Mouse (Mus musculus) myocyte (in vitro differentiated cells): ENCODE measurements at regions not wholly inside any gene's neighbourhood (a gene's known extent, or its start where the extent isn't known, plus 50 kb on each side); places are given as distances from the start of the nearest gene placed in this dataset.

ENCODE experiments used
- H3K27me3 ChIP-seq: one replicate; pipeline ENCODE4 v1.6.1; 2011; ENCODE audit not compliant: control insufficient read depth, insufficient read depth, insufficient read length
- H3K36me3 ChIP-seq: one replicate; pipeline ENCODE4 v1.6.1; 2011; ENCODE audit not compliant: control insufficient read depth, insufficient read depth
- H3K4me2 ChIP-seq: one replicate; pipeline ENCODE4 v1.6.1; 2011; ENCODE audit warnings: low read depth, control low read depth
- H3K4me3 ChIP-seq: one replicate; pipeline ENCODE4 v1.5.1; 2011; ENCODE audit warnings: mild to moderate bottlenecking, control low read depth, moderate library complexity
- H3K79me2 ChIP-seq: one replicate; pipeline ENCODE4 v1.6.1; 2011; ENCODE audit not compliant: control insufficient read depth, insufficient read depth
- H3ac ChIP-seq: one replicate; pipeline ENCODE4 v1.6.1; 2011; ENCODE audit not compliant: control insufficient read depth, insufficient read length
- CEBPB ChIP-seq: IDR thresholded peaks from 2 replicates; pipeline ENCODE4 v1.6.1; 2011; ENCODE audit warnings: mild to moderate bottlenecking, moderate library complexity; ENCODE audit not compliant: poor library complexity, insufficient read depth, severe bottlenecking
- E2F4 ChIP-seq: IDR thresholded peaks from one replicate; pipeline ENCODE4 v1.6.1; 2011; ENCODE audit warnings: mild to moderate bottlenecking, control low read depth, moderate library complexity; ENCODE audit not compliant: insufficient read depth
- MAX ChIP-seq: IDR thresholded peaks from one replicate; pipeline ENCODE4 v1.6.1; 2011; ENCODE audit warnings: low read depth, mild to moderate bottlenecking, control low read depth
- MYOD1 ChIP-seq, 3 experiments: IDR thresholded peaks; one replicate each; pipeline ENCODE4 v1.6.1; 2011; ENCODE audit warnings: control low read depth in 2 of 3, low read depth in 2 of 3, mild to moderate bottlenecking in 2 of 3, moderate library complexity in 1 of 3; ENCODE audit not compliant: insufficient read length in 2 of 3, control insufficient read depth in 1 of 3
- MYOG ChIP-seq, 3 experiments: IDR thresholded peaks; one replicate each; pipeline ENCODE4 v1.6.1; 2011; ENCODE audit warnings: control low read depth in 2 of 3, low read depth in 2 of 3, mild to moderate bottlenecking in 2 of 3; ENCODE audit not compliant: insufficient read length in 2 of 3, control insufficient read depth in 1 of 3, insufficient read depth in 1 of 3
- POLR2A ChIP-seq: IDR thresholded peaks from one replicate; pipeline ENCODE4 v1.6.1; 2011; ENCODE audit warnings: low read depth, mild to moderate bottlenecking, control low read depth, moderate library complexity; ENCODE audit not compliant: insufficient read length
- POLR2AphosphoS2 ChIP-seq: IDR thresholded peaks from one replicate; pipeline ENCODE4 v1.6.1; 2011; ENCODE audit warnings: low read depth, control low read depth; ENCODE audit not compliant: insufficient read length
- REST ChIP-seq: IDR thresholded peaks from one replicate; pipeline ENCODE4 v1.6.1; 2011; ENCODE audit warnings: mild to moderate bottlenecking, control low read depth, moderate library complexity; ENCODE audit not compliant: insufficient read depth, insufficient read length
- SRF ChIP-seq: IDR thresholded peaks from one replicate; pipeline ENCODE4 v1.6.1; 2011; ENCODE audit warnings: low read depth; ENCODE audit not compliant: control insufficient read depth, insufficient read length
- TCF12 ChIP-seq: IDR thresholded peaks from one replicate; pipeline ENCODE4 v1.6.1; 2011; ENCODE audit warnings: mild to moderate bottlenecking, control low read depth; ENCODE audit not compliant: poor library complexity, insufficient read depth, severe bottlenecking
- TCF3 ChIP-seq: IDR thresholded peaks from one replicate; pipeline ENCODE4 v1.6.1; 2011; ENCODE audit warnings: low read depth, control low read depth; ENCODE audit not compliant: insufficient read length
- USF1 ChIP-seq: IDR thresholded peaks from one replicate; pipeline ENCODE4 v1.6.1; 2011; ENCODE audit warnings: low read depth, mild to moderate bottlenecking, control low read depth, moderate library complexity

- H3K4me2 ChIP-seq: no peak overlapping the region
- no peaks in the 10 kb centered on the region for H3K79me2 ChIP-seq
- no peak overlapping the region for H3K4me3 ChIP-seq
- no peak overlapping the region for H3ac ChIP-seq
- no peaks in the 10 kb centered on the region for H3K36me3 ChIP-seq
- TF ChIP-seq USF1 (no peak), MYOD1 (IDR thresholded peaks at IDR 0.05; ENCODE audit: control insufficient read depth in 1 of 3, insufficient read length in 2 of 3, low read depth in 2 of 3) (no peak), POLR2A (no peak), REST (no peak), MYOG (IDR thresholded peaks at IDR 0.05; ENCODE audit: control insufficient read depth in 1 of 3, insufficient read depth in 1 of 3, insufficient read length in 2 of 3, low read depth in 2 of 3) (no peak), POLR2AphosphoS2 (no peak)
- H3K27me3 ChIP-seq: no peaks in the 10 kb centered on the region
Measured at GRCm38 (mm10) chr19:14247979-14248378, 334.6 kb downstream of the Olfr1505 start.

DNA sequence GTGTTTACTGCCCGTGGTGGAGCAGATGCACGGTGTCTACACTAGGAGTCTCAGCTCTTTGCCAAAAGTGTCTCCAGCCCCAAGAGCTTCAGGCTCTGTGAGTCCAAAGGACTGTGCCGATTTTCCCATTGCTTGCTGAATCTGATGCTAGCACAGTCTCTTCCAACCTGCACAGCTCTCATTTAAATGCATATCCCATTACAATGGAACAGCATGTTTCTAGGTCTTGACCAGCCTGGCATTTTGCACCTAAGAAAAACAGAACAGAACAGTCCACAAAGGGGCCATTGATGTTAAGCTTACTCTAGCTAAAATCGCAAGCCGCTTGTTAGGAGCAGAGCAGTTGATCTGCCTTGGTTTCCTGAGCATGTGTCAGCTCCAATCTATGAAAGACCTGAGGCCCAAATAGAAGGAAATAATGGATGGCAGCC, 339.2 kb downstream of the Tle4 start:
- no peak overlapping the region for H3ac ChIP-seq
- no peak overlapping the region for H3K4me3 ChIP-seq
- no peak for TF ChIP-seq SRF
- TF ChIP-seq TCF3: no peak
- no peak for TF ChIP-seq MYOG (IDR thresholded peaks at IDR 0.05; ENCODE audit: control insufficient read depth in 1 of 3, insufficient read depth in 1 of 3, insufficient read length in 2 of 3, low read depth in 2 of 3)
- no peak for TF ChIP-seq TCF12
- TF ChIP-seq POLR2AphosphoS2: no peak

GRCm38 (mm10) chr19:14259223-14259622, 338.6 kb downstream of the Tle4 start:
- Histone ChIP-seq H3K36me3 (no peaks in the 10 kb centered on the region), H3K4me3 (no peak overlapping the region), H3K27me3 (no peaks in the 10 kb centered on the region), H3K4me2 (no peak overlapping the region), H3ac (no peak overlapping the region), H3K79me2 (no peaks in the 10 kb centered on the region)
- TF ChIP-seq SRF (no peak), USF1 (no peak), MYOD1 (IDR thresholded peaks at IDR 0.05; ENCODE audit: control insufficient read depth in 1 of 3, insufficient read length in 2 of 3, low read depth in 2 of 3) (no peak), TCF3 (no peak), MYOG (IDR thresholded peaks at IDR 0.05; ENCODE audit: control insufficient read depth in 1 of 3, insufficient read depth in 1 of 3, insufficient read length in 2 of 3, low read depth in 2 of 3) (no peak), MAX (no peak), REST (no peak), E2F4 (no peak), TCF12 (no peak), POLR2A (no peak)

More for the DNA sequence above, 339.2 kb downstream of the Tle4 start:
- no peaks in the 10 kb centered on the region for H3K79me2 ChIP-seq
- no peaks in the 10 kb centered on the region for H3K36me3 ChIP-seq
- H3K27me3 ChIP-seq: no peaks in the 10 kb centered on the region
- no peak overlapping the region for H3K4me2 ChIP-seq

DNA sequence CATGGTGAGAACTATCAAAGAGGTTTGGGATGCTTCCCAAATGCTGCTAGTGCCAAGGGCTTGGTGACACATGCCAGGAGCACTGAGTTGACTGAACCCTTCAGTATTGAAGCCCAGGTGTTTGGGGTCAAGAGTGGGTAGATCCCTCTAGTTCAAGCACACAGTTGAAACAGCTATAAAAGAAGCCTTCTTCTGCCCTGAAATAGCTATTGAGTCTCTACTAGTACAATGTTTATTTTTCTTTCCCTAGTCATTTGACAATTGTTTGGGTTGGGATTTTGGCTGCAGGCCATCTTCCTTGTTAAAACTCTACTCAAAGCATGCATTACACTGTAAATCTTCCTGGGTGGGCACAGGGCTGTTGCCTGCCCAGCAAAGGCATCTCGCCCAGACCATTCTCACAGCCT, 308.5 kb downstream of the Tle4 start:
- H3K4me3 ChIP-seq: no peak overlapping the region
- TF ChIP-seq MYOD1 (IDR thresholded peaks at IDR 0.05; ENCODE audit: control insufficient read depth in 1 of 3, insufficient read length in 2 of 3, low read depth in 2 of 3) (no peak), MYOG (IDR thresholded peaks at IDR 0.05; ENCODE audit: control insufficient read depth in 1 of 3, insufficient read depth in 1 of 3, insufficient read length in 2 of 3, low read depth in 2 of 3) (no peak), E2F4 (no peak), USF1 (no peak), MAX (no peak)
- no peak overlapping the region for H3K4me2 ChIP-seq
- H3K36me3 ChIP-seq: no peaks in the 10 kb centered on the region
- no peaks in the 10 kb centered on the region for H3K27me3 ChIP-seq
- no peaks in the 10 kb centered on the region for H3K79me2 ChIP-seq
- H3ac ChIP-seq: no peak overlapping the region

- H3K27me3 ChIP-seq: no peaks in the 10 kb centered on the region
- H3ac ChIP-seq: no peak overlapping the region
- H3K4me2 ChIP-seq: no peak overlapping the region
- TF ChIP-seq TCF12: no peak
- TF ChIP-seq REST: no peak
- TF ChIP-seq POLR2A: no peak
- no peak for TF ChIP-seq SRF
- no peak for TF ChIP-seq USF1
- TF ChIP-seq POLR2AphosphoS2: no peak
- TF ChIP-seq CEBPB: no peak
- no peak for TF ChIP-seq MYOG (IDR thresholded peaks at IDR 0.05; ENCODE audit: control insufficient read depth in 1 of 3, insufficient read depth in 1 of 3, insufficient read length in 2 of 3, low read depth in 2 of 3)
- no peak for TF ChIP-seq MAX
- no peak for TF ChIP-seq E2F4
- TF ChIP-seq TCF3: no peak
- no peak overlapping the region for H3K4me3 ChIP-seq
- no peaks in the 10 kb centered on the region for H3K79me2 ChIP-seq
- no peaks in the 10 kb centered on the region for H3K36me3 ChIP-seq
Measured at GRCm38 (mm10) chr19:14290911-14291310, 306.9 kb downstream of the Tle4 start.
